In the genomic region with DNA sequence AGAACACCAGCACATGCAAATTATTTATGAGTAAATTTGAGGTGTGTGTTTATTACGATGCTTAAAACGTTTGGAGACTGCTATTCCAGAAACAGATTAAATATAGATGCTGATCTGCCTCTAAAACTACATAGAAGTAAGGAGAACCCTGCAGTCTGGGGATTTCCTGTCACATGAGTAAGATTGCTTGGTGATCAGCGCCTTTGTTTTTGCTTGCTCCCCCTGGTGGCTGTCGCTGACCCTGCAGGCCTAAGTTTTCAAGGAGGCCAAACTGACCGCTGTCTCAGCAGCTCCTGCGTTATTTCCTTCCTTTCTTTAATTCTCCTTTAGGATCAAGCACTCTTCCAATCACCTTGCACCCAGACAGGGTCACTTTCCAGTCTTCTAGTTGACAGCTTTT, we compare ENCODE assay signal across 8 mouse cellular contexts. TPM values are rescaled to one million over a fixed set of nuclear protein-coding genes. Genes with fewer than 3 reads are reported as not detected.
DNase-seq lines count a peak whose midpoint lies in the region; TF ChIP-seq lines count a peak whose summit lies in the region.
"Had no signal": no experiment of that assay in that cellular context is flagged by ENCODE, and none has a peak within 500 bp of the region (broad histone marks: within the 10 kb centered on the region; RNA-seq: fewer than 3 reads in every experiment).

No protein-coding gene starts in this region.

- no peaks in the 10 kb centered on the region for H3K9me3 ChIP-seq in MEL (replicated peaks; ENCODE audit: insufficient read depth, low read length)
- H3K9me3 ChIP-seq: limb, embryonic 15.5 days had no signal

- H3K27ac ChIP-seq in MEL (ENCODE audit: control insufficient read depth, low read depth, low read length): no peak overlapping the region
- peak overlapping the region; percentile 13 for H3K27ac ChIP-seq in bone marrow macrophage, adult 2 months (ENCODE audit: insufficient read depth, low read depth, low read length)
- H3K27ac ChIP-seq: limb, embryonic 15.5 days had no signal

- TF ChIP-seq POLR2A in MEL (IDR thresholded peaks at IDR 0.05; ENCODE audit: control insufficient read depth in 1 of 2, insufficient read depth in 1 of 2, low read depth in 1 of 2, low read length in 2 of 2, poor library complexity in 1 of 2): no peak
- TF ChIP-seq POLR2A in bone marrow macrophage, adult 2 months (IDR thresholded peaks at IDR 0.05; ENCODE audit: borderline replicate concordance, low read depth, low read length): no peak

- H3K4me1 ChIP-seq in MEL (ENCODE audit: control insufficient read depth in 1 of 2, insufficient read depth in 2 of 2, low read length in 2 of 2): peaks cover 0 to 2% of the 10 kb centered on the region in 2 experiments; a peak in 1 of 4 replicates
- peaks cover 6% of the 10 kb centered on the region for H3K4me1 ChIP-seq in bone marrow macrophage, adult 2 months (ENCODE audit: control insufficient read depth, insufficient read depth, low read length)
- H3K4me1 ChIP-seq: limb, embryonic 15.5 days had no signal

- no peak overlapping the region for H3K4me3 ChIP-seq in MEL (ENCODE audit: control insufficient read depth in 1 of 2, insufficient read depth in 1 of 2, low read depth in 2 of 2, low read length in 2 of 2)
- no peak overlapping the region for H3K4me3 ChIP-seq in bone marrow macrophage, adult 2 months (ENCODE audit: insufficient read depth, low read length)
- H3K4me3 ChIP-seq: limb, embryonic 15.5 days had no signal

- no peak overlapping the region; the same call in 1 of the 2 replicates for H3K9ac ChIP-seq in MEL (ENCODE audit: control insufficient read depth, low read depth, low read length, poor library complexity, severe bottlenecking)
- H3K9ac ChIP-seq: limb, embryonic 15.5 days had no signal

- peaks cover 0 to 2% of the 10 kb centered on the region in 2 experiments; a peak in 1 of 4 replicates for H3K36me3 ChIP-seq in MEL (ENCODE audit: control insufficient read depth in 1 of 2, insufficient read depth in 2 of 2, low read length in 2 of 2)
- H3K36me3 ChIP-seq: limb, embryonic 15.5 days had no signal

- H3K27me3 ChIP-seq in MEL (ENCODE audit: control insufficient read depth in 1 of 2, insufficient read depth in 2 of 2, low read length in 2 of 2): no peaks in the 10 kb centered on the region
- H3K27me3 ChIP-seq: limb, embryonic 15.5 days had no signal

- TF ChIP-seq EP300 in MEL (IDR thresholded peaks at IDR 0.05; ENCODE audit: low read depth in 1 of 2, low read length in 2 of 2): no peak

- intact Hi-C loops in heart, postnatal 36 days (cut with DNase I): loop anchor here (1.0 to 2.0 kb wide), 2 partner anchors 130 to 268 kb away; no protein-coding TSS in a partner anchor

- TF ChIP-seq RAD21 in MEL (IDR thresholded peaks at IDR 0.05; ENCODE audit: low read depth, low read length): peak; percentile 61

- peak; percentile 76 for DNase-seq in MEL (ENCODE audit: low read depth, low spot score)
- peak; percentile 55 for DNase-seq in fibroblast of lung, adult 2 months (ENCODE audit: low read depth)
- DNase-seq in heart, postnatal 36 days: peak; percentile 75 to 84
- DNase-seq in layer of hippocampus, postnatal 14 days (ENCODE audit: low spot score in 2 of 2): peak; percentile 68 to 73
- peak; percentile 79 for DNase-seq in mesoderm, embryonic 11.5 days (ENCODE audit: low read depth, low spot score)
- peak; percentile 79 for DNase-seq in right cerebral cortex, postnatal 4 days

- peak; percentile 90 to 94 (median 90) for TF ChIP-seq CTCF in MEL (IDR thresholded peaks at IDR 0.05 in 2 of 3, conservative IDR thresholded peaks at IDR 0.05 in 1 of 3; ENCODE audit: control insufficient read depth in 1 of 3, insufficient read depth in 1 of 3, low read depth in 2 of 3, low read length in 3 of 3, poor library complexity in 1 of 3, severe bottlenecking in 1 of 3)
- TF ChIP-seq CTCF in bone marrow macrophage, adult 2 months (IDR thresholded peaks at IDR 0.05; ENCODE audit: low read depth, low read length): peak; percentile 74

- H3K79me2 ChIP-seq in MEL (ENCODE audit: control insufficient read depth, insufficient read depth, low read length, poor library complexity): no peaks in the 10 kb centered on the region

TF ChIP-seq in MEL, 35 proteins besides CTCF, POLR2A, EP300 and RAD21:
- TF ChIP-seq GABPA (IDR thresholded peaks at IDR 0.05; ENCODE audit: low read depth, low read length): no peak
- 0 out of 2 replicates have a peak, but pooled peaks have one; percentile 17 for TF ChIP-seq MXI1 (IDR thresholded peaks at IDR 0.05; ENCODE audit: low read depth, low read length)
- TF ChIP-seq POLR2AphosphoS5 (IDR thresholded peaks at IDR 0.05; ENCODE audit: borderline replicate concordance, low read depth, low read length): no peak
- peak; percentile 41; the same call in 1 of the 2 replicates for TF ChIP-seq SIN3A (IDR thresholded peaks at IDR 0.05; ENCODE audit: low read length)
- TF ChIP-seq CHD1 (IDR thresholded peaks at IDR 0.05; ENCODE audit: low read depth, low read length): no peak
- TF ChIP-seq MAZ (IDR thresholded peaks at IDR 0.05; ENCODE audit: low read depth, low read length): no peak
- no peak for TF ChIP-seq ZNF384 (IDR thresholded peaks at IDR 0.05; ENCODE audit: low read depth, low read length)
- TF ChIP-seq ZC3H11A (IDR thresholded peaks at IDR 0.05; ENCODE audit: low read depth, low read length): peak; percentile 70
- peak; percentile 18; the same call in 1 of the 2 replicates for TF ChIP-seq NELFE (IDR thresholded peaks at IDR 0.05; ENCODE audit: low read depth, low read length)
- no peak for TF ChIP-seq TAL1 (IDR thresholded peaks at IDR 0.05; ENCODE audit: low read length)
- TF ChIP-seq CHD2 (IDR thresholded peaks at IDR 0.05; ENCODE audit: low read length): no peak
- TF ChIP-seq USF1 (IDR thresholded peaks at IDR 0.05; ENCODE audit: low read depth, low read length): peak; percentile 84
- peak; percentile 72; the same call in 1 of the 2 replicates for TF ChIP-seq BHLHE40 (IDR thresholded peaks at IDR 0.05; ENCODE audit: borderline replicate concordance, low read depth, low read length)
- 0 out of 2 replicates have a peak, but pooled peaks have one; percentile 37 for TF ChIP-seq HCFC1 (IDR thresholded peaks at IDR 0.05; ENCODE audit: low read depth, low read length)
- peak; percentile 97 for TF ChIP-seq SMC3 (IDR thresholded peaks at IDR 0.05; ENCODE audit: low read depth, low read length)
- TF ChIP-seq USF2 (IDR thresholded peaks at IDR 0.05; ENCODE audit: borderline replicate concordance in 1 of 2, insufficient read depth in 1 of 2, low read depth in 1 of 2, low read length in 2 of 2): no peak
- 0 out of 2 replicates have a peak, but pooled peaks have one; percentile 27 for TF ChIP-seq GATA1 (IDR thresholded peaks at IDR 0.05; ENCODE audit: low read depth, low read length)
- 0 out of 2 replicates have a peak, but pooled peaks have one; percentile 16 for TF ChIP-seq ELF1 (IDR thresholded peaks at IDR 0.05; ENCODE audit: low read depth, low read length)

RNA-seq across cellular contexts. Expression of a gene that starts 11.0 kb away (rescaled TPM):
- total RNA-seq in MEL (2012; rRNA removed): 0.72 and 0.92 TPM in 2 replicates
- polyA plus RNA-seq in MEL (2012; ENCODE audit: insufficient read depth in 1 of 2, insufficient read length in 2 of 2, low read depth in 1 of 2, low replicate concordance in 2 of 2, missing spikeins in 1 of 2): 1 to 10 TPM in 1 of 2 experiments, not detected in 1; 1.0 TPM
- polyA plus RNA-seq in bone marrow macrophage, adult 2 months (2012; ENCODE audit: insufficient read depth, insufficient read length, missing spikeins): 2.9 and 3.8 TPM in 2 replicates
- total RNA-seq in heart, postnatal 36 days (2021): 1 to 10 TPM; 1.6 to 2.4 TPM
- 100 to 1,000 TPM; 161 to 173 TPM for total RNA-seq in layer of hippocampus, postnatal 14 days (2021)

Comparison
In these comparisons a context has a peak if more than half of its experiments do, and no peak if none do; other contexts are left out.
1. RNA of a gene that starts 11.0 kb away (total RNA-seq): 161 to 173 TPM in layer of hippocampus, postnatal 14 days; 1.6 to 2.4 TPM in heart, postnatal 36 days and 0.72 to 0.92 TPM in MEL; every median in the first group is over 10 times any median in the second.
2. Peak in every context shown above with its lines, with median percentiles within 50 percentile points of each other: DNase-seq.